Mouse (Mus musculus) kidney, adult 8-10 months (tissue): ENCODE data around the gene Btaf1.

Source experiments
- DNase-seq, 2 experiments: peaks; one replicate each; pipeline ENCODE4 v3.0.0; 2022

Gene Btaf1

GRCm38 (mm10) chr19:37025839-37026319, 100.0 kb downstream of the Btaf1 start:
- no peak for DNase-seq

GRCm38 (mm10) chr19:37026408-37026807, 100.5 kb downstream of the Btaf1 start:
- DNase-seq = no peak

GRCm38 (mm10) chr19:37029771-37030170, 103.9 kb downstream of the Btaf1 start:
- no peak for DNase-seq

- DNase-seq = no peak
These were observed 105.6 kb downstream of the Btaf1 start for GRCm38 (mm10) chr19:37031446-37031845.

- DNase-seq = no peak
These were observed 106.5 kb downstream of the Btaf1 start for GRCm38 (mm10) chr19:37032364-37032763.

GRCm38 (mm10) chr19:37040906-37041305, 115.0 kb downstream of the Btaf1 start:
- DNase-seq = no peak

GRCm38 (mm10) chr19:37044431-37044830, 118.6 kb downstream of the Btaf1 start:
- DNase-seq = no peak

GRCm38 (mm10) chr19:37048507-37048906, 122.6 kb downstream of the Btaf1 start:
- DNase-seq = no peak

GRCm38 (mm10) chr19:37050643-37051345, 124.9 kb downstream of the Btaf1 start:
- peak; percentile 59 to 64 for DNase-seq

GRCm38 (mm10) chr19:37055976-37056556, 130.2 kb downstream of the Btaf1 start:
- no peak for DNase-seq

GRCm38 (mm10) chr19:37057161-37057905, 131.5 kb downstream of the Btaf1 start:
- no peak for DNase-seq

- DNase-seq = peak; percentile 72 to 80
These were observed 133.7 kb downstream of the Btaf1 start for GRCm38 (mm10) chr19:37059623-37060022.

GRCm38 (mm10) chr19:37060078-37060477, 134.2 kb downstream of the Btaf1 start:
- no peak for DNase-seq
